Mouse (Mus musculus) forelimb bud, embryonic 11.5 days (tissue): Measurements from ENCODE around the gene Col6a6.
A peak's percentile ranks its signal among the peaks of the same experiment; 100 is the strongest.
"Not testable (repeated sequence)": the region's sequence is repeated elsewhere in the genome, so short reads cannot be mapped to it uniquely, and the experiment has no call there.

ENCODE experiments used
- DNase-seq: peaks from one replicate; pipeline ENCODE4 v3.0.0-alpha.2; 2012; ENCODE audit warnings: low read depth, low spot score

Gene Col6a6

DNA sequence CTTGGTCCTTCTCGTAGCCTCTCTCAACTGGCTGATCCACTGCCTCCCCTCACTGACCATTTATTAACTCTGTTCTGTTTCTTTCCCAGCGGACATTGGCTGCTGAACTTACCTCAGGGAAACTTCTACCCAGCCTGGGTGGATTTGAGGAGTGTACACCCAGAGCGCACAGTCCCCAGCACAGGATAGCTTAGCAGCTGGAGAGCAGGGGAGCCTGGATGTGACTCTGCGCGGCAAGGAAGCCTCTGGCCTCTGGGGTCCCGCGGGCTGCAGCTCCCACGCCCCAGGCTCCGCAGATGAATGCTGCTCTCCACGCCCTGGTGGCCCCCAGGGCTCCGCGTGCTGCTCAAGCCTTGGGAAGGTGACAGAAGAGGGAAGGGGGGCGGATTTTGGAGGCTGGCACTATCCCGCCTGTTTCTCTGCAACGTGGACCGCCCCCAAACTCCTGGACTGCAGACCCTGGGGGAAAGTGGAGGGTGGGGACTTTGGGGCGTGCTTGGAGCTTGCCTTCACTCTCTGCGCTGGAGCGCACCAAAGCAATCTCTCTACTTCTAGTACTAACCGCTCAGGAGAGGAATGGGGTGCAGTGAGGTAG, at the start of gene Col6a6:
Gene Col6a6 (minus strand): TSS at position 370 of the 595 bp plus-strand sequence.
- no peak for DNase-seq

DNA sequence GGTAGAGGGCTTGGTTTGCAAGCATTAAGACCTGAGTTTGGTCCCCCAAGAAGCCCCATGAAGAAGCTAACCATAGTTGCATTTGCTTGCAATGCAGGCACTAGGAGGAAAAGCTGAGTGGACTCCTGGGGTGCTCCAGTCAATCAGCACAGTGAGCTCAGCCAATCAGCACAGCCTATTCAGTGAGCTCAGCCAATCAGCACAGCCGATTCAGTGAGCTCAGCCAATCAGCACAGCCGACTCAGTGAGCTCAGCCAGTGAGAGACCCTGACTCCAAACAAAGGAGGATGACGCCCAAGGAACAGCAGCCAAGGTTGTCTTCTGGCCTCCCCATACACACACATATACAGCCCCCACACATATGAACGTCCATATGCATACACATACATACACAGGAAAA, 48.2 kb upstream of the Col6a6 start:
- no peak for DNase-seq

DNA sequence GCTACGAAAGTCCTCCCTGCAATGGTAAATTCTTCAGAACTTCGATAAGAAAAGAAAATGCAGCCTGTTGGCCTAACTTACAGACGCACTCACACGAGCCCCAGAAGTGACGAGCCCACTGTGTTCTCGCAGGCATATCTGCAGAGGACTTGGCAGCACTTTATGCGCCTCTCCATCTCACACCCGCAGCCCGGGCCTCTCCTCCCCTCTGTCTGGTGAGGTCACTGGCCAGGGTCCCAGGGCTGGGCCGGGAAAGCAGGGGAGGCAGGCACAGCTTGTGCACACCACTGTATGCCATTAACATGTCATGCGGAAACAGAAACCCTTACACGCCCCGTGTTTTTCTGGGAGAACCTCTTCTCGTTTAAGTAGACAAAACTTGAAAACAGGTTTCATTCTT, 43.7 kb upstream of the Col6a6 start:
- DNase-seq, result no peak

DNA sequence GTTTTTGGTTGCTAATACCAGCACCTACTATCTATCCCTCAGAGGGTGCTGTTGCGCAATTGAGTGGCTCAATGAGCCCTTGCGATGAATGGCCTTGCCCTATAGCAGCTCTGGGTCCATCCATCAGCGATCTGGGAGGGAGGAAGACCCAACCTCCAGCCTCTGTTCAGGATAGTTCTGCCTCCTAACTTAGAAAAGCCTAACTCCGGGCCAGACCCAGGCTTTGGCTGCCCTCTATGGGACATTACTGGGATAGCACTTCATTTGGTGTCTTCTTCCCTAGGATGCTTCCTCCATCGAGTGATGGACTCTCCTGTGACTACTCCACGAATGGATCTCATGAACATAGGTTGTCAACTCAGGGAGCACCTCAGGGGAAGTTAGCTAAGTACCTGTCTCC, 29.8 kb upstream of the Col6a6 start:
- peak; percentile 61 for DNase-seq

DNA sequence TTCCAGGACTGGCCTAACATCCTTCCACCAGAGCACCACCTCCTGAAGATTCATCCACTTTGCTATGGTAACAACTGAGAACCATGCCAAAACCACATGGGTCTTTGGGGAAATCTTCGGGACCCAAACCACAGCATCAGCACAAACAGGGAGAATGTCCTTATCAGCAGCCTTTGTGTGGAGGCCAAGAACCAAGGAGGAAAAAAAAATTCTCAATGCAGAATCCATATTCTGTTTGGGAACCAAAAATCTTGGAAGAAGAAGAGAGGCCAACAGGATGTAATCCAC, 24.8 kb upstream of the Col6a6 start:
- no peak for DNase-seq

DNA sequence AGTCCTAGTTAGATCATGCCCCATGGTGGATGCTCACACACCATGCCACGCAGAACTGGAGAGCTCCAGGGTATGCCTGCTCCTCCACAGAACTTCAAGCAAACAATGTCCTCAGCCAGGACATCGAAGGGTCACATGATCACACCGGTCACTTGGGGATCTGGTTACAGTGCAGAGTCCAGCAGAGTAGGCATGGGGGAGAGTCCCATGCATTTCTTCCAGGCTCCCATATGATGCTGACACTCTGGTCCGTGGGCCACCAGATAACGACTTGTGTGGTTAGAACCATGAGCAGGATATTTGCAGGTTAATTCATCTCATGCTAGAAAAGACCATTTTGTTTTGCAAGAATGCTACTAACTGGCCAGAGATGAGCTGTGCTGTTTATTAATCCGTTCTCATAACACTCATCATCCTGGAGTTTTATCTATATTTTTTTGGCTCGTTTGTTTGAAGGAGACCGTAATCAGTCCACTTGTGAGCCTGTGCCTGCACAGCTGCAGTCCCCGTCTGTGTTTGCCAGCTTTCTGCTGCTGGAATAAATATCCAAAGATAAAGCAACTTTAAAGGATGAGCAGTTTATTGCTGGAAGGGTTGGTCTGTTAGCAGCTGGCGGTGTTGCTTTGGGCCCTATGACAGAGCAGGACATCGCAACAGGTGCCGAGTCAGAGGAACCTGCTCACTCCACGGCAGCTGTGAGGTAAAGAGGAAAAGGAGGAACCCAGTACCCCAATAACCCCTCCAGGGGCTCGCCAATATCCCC, 24.2 kb upstream of the Col6a6 start:
- DNase-seq, result no peak

DNA sequence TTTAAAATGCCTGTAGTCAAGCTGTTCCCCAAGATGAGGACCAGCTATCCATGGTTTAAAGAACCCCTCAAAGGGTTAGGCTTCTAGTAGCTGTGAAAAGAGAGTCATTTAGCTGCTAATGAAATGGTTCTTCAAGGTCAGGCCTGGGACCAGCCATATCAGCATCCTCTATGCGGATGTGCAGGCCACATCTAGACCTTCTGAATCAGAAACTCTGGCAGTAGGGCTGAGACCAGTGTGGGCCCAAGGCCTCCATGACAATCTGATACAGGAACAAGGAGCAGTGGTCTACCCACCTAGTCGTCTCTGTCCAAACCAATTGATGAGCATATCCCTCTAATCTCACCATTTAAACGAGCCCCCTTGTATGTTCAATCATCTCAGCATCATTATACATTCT, 23.1 kb upstream of the Col6a6 start:
- DNase-seq, result no peak

DNA sequence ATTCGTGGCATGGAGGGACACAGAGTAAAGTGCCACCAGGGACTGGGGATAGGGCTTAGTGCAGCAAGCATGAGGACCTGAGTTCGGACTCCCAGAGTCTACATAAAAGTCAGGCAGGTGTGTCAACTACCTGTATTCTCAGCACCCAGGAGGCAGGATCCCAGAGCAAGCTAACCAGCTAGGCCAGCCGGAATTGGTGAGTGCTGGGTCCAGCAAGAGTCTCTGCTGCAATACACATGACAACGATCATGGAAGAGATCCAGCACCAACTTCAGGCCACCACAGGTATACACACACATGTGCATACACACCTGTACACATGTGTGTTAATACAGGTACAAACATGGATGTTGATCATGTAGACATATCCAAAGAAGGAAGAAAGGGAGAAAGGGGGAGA, 20.4 kb upstream of the Col6a6 start:
- DNase-seq, result no peak

DNA sequence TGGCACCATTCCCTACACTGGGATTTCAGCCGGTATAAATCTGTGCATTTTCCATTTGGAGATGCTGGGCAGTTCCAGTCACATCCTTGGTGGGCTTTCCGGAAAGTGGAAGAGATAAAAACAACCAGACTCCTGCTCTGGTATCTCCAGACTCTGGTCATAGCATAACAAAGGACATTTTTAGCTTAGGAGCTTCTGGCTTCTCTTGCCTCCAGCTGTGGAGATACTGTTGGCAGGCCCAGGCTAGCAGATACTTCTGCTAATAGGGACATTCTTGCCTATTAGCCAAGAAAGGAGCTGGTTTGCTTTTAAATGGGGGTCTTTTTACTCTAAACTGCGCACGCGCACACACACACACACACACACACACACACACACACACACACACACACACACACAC, 19.3 kb upstream of the Col6a6 start:
- DNase-seq, result no peak

DNA sequence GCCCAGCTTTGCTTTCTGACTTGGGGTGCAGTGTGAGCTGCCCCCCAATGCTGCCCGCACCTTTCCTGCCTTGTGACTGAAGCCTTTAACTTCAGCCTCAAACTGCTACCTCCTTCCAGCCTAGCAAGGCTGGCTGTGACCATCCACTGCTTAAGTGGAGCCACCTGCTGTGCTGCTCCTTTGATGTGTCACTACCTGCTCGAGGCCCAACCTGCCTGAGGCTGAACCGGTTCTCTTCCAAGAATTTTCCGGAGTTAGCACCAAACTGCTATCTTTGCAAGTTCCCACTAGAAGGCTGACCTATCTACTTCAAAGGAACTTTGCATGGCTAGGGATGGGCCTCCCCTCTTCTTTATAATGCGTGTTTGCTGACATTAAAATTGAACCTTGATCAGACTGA, 13.4 kb upstream of the Col6a6 start:
- DNase-seq, result not testable (repeated sequence)

DNA sequence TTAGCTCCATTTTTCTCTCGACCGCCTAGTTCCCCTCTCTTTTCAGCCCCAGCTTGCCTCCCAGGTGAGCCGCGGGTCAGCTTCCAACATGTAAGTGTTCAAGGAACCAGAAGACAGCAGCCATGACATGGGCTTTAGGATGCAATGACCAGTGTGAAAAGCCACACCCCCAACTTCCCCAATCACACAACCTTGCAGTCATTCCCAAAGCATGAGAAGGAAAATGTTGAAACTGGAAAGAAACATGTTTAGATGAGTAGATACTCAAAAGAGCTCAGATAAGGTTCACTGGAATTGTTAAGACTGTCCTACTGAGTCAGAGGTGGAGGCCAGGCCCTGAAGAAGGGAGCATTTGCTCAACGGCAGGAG, 11.2 kb upstream of the Col6a6 start:
- no peak for DNase-seq

DNA sequence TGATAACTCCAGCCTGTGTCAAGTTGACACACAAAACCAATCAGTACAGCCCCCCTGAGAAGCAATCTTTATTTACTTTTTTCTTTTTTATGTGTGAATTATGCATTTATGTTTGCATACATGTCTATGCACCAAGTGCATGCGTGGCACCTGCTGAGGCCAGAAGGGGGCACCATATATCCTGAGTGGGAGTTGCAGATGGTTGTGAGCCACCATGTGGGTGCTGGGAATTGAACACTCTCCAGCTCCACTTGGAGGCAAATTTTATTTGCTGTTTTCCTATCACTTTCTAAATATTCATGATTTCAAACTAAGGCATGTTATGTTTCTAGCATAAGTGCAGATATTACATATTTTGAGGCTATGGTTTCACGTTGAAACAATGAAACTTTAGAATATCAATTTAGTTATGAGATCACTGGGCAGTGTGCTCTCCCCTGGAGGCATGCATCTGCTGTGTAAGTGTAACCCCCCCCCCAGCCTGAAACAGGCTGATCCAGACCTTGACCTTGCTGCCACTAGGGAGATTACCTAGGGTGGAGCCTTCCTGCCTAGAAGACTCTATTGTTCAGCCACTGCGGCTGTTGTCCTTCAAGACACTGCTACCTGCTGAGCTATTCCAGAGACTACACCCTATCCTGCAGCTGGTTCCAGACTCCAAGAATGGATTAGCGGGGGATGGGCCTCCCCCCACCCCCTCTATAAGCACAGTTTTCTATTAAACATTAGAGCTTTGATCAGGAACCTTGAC, 10.6 kb upstream of the Col6a6 start:
- DNase-seq, result no peak

DNA sequence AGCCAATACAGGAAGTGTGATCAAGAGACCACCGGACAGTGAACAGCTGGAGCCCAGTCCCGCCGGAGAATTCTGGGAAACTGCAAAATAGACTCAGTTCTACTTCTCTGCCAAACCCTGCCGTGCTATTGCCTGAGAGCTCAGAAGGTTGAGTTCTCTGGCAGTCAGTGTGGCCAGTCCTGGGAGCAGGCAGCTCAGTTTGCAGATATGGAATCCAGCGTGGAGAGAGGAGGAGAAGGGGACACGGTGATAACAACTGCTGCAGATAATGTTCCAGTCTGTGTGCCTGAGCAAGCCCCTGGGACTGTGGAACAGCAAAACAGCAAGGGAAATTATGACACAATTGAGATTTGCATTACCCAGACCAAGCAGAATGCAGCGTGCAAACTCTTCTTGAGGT, 7.6 kb upstream of the Col6a6 start:
- DNase-seq, result no peak

DNA sequence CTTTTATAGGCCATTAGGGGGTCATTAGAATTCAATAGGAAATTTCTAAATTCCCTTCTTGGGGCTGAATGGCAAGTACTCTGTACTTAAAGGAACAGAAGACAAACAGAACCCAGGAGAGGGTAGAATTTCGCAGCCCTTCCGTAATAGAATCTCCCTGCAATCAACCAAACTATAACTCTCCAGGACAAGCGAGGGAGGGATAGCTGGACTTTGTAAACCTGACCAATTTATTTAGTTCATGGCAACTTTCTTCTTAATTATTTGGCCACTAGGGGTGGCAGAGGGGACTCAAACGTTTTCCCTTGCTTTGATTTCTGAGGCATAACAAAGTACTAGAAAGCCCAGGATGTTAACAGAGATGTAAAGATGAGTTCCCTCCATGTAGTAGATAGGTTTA, 6.8 kb upstream of the Col6a6 start:
- no peak for DNase-seq

DNA sequence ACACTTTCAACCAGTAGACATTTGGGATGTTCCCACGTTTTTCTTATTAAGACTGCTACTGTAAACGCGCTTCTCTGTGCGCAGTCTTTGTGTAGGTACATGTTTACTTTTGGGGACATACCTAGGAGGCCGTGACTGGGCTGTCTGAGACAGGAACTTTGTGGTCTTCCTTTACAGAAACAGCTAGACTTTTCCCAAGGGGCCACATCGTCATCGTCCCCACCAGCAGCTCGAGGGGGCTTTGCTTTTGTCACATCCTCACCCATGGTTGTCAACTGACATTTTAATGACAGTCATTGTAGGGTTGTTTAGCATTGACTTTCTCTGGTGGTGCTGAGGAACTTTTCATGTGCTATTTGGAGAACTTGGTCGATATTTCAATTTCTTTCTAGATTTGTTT, 3.3 kb upstream of the Col6a6 start:
- no peak for DNase-seq

DNA sequence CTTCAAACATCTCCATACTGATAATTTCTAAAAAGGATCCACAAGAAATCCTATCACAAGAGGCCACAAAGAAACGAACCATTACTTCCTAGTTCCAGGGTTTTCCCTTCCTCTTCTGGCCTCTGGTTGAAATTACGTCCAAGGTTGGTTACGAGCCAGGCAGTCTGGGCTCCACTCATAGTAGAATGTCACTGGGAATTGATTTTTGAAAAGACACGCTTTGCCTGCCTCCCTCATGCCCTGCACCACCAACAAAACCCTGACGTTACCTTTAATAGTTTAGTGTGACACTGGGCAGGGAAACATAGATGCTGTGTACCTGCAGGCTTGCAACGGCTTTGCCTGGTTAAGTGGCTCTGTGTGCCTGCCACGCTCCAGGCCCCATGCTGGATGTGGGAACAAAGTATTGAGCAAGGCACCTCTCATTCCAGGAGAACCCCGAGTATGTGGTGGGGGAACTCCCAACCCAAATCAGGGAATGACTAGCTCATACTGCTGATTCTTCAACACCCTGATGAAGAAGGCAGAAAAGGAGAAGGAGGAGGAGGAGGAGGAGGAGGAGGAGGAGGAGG, 798 bp downstream of the Col6a6 start:
- DNase-seq, result no peak

DNA sequence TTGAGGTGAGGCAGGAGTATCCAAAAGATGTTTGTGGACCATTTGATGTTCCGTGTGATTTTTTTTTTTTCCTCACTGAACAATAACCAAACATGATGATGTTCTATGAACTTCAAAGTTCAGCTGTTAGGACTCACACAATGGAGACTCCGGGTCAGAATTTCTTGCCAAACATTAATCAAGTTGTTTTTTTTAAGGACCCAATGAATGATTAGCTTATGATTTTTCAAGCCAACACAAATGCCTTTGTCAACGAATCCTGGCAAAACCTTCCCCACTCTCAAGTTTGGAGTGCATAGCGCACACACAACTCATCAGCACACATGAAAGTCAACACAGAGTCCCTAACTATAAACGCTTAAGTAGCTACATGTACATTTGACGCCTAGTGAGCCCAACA, 7.2 kb downstream of the Col6a6 start:
- DNase-seq, result no peak

DNA sequence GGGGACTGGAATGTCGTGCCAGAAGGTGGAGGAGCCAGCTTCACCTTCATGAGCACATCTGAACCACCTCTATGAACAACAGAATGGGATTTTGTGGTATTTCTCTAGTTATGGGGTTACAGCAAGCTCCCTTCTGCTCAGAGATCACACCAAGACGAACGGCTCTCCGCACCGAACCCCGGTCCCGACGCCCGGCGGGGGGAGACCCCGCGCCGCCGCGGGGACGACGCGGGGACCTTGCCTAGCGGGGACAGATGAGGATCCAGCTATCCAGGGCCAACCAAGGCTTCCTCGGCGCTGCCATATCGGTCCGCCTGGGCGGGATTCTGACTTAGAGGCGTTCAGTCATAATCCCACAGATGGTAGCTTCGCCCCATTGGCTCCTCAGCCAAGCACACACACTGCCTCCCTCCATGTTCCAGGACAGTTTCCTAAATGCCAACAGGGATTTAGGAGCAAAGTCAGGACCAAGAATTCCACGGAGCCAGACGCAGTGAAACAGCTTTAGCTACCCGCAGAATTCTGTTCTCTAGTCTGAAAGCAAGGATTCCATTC, 8.7 kb downstream of the Col6a6 start:
- no peak for DNase-seq

DNA sequence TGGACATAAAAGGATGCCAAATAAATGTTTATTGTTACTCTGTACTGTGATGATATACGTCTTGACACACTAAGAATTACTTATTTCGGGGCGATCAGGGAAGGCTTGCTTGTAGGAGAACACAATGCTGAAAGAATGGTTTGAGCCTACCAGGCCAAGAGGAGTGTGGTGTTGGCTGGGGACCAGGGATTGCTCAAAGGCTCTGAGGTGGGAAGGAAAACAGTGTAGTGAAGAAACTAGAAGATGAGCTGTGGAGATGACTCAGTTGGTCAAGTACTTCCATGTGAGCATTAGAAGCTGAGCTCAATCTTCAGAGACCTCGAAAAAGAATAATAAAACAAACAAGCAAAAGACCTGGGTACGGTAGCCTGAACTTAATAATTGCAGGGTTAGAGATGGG, 13.5 kb downstream of the Col6a6 start:
- DNase-seq, result no peak

DNA sequence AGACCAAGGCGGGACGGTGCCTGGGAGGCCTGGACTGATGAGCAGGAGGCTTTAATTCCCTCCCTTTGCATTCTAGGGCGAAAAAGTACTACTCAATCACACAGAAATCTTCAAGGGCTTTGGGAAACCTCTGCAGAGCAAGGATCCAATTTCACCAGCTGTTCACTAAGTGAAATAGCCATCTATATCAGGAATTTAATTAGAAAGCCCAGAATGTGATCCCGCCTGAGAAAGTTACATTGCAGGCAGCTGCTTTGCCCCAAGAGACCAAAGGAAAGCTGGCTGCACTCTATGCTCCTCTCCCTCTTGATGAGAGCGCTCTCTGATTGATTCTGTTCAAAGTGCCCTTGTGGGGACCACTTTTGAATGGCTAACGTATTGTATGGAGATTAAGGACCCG, 16.5 kb downstream of the Col6a6 start:
- peak; percentile 49 for DNase-seq

DNA sequence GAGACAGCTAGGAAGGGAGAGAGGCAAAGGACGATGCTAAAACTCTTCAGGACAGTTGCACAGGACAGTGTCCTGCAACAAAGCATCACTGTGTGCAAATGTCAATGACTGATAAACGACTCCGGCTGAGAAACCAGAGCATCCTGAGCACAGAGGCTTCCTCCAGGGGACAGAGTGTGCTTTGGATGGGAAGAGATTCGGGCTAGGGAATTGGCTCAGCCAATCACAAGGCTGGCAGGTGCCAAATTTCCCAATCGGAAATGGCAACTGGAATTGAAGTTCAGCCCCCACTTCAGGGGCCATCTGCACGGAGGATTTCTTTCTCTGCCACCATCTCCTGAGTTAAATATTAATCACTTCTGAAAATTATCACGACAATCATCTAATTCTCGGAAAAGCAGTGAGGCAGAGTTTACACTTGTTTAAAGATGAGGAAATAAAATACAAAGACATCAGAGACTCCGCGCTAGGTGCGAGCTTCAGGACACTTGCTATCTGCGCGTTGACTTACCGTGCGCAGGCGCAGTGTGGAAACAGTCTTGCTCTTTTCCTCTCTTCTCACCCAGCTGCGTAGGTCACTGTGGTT, 18.9 kb downstream of the Col6a6 start:
- DNase-seq, result no peak

DNA sequence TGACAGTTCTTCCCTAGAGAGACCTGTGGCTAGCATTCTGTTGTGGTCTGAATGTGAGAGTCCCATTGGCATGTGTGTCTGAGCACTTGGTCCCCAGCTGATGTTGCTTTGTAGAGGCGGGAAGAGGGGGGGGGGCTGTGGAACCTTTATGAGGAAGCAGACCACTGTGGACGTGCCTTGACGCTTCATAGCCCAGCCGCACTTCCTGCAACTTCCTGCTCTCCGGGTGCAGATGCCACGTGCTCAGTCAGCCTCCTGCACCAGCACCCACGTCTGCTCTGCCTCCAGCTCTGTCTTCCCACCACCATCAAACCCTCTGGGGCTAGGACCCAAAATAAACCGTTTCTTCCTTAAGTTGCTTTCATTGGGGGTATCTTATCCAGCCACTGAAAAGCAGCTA, 24.5 kb downstream of the Col6a6 start:
- DNase-seq, result no peak
